Mouse (Mus musculus) forebrain, embryonic 10.5 days (tissue): Measurements from ENCODE around the gene Gm28043. TPM values are rescaled to one million over a fixed set of nuclear protein-coding genes. Genes with fewer than 3 reads are reported as not detected.

Source experiments
- DNase-seq: peaks from one replicate; pipeline ENCODE4 v3.0.0-alpha.2; 2017; ENCODE audit warnings: low spot score; ENCODE audit errors: extremely low spot score
- H3K27ac ChIP-seq: fragments of 300-500 bp; sonication (generic); 2 replicates; pipeline ENCODE4 v1.5.1; 2016; ENCODE audit warnings: mild to moderate bottlenecking
- H3K27me3 ChIP-seq: fragments of 300-500 bp; sonication (generic); 2 replicates; pipeline ENCODE4 v1.6.1; 2016; ENCODE audit warnings: mild to moderate bottlenecking; ENCODE audit not compliant: poor library complexity, severe bottlenecking
- H3K36me3 ChIP-seq: fragments of 300-500 bp; sonication (generic); replicated peaks from 2 replicates; pipeline ENCODE4 v1.6.1; 2016; ENCODE audit warnings: mild to moderate bottlenecking, moderate library complexity
- H3K4me1 ChIP-seq: fragments of 300-500 bp; sonication (generic); 2 replicates; pipeline ENCODE4 v1.6.1; 2016
- H3K4me3 ChIP-seq: fragments of 300-500 bp; sonication (generic); 2 replicates; pipeline ENCODE4 v1.5.1; 2016; ENCODE audit warnings: mild to moderate bottlenecking, moderate library complexity
- H3K9me3 ChIP-seq: fragments of 300-500 bp; sonication (generic); 2 replicates; pipeline ENCODE4 v1.6.1; 2016; ENCODE audit warnings: mild to moderate bottlenecking, moderate library complexity
- WGBS: fragments of 180-500 bp; shearing (Covaris S2); methylation state at CpG from one replicate; pipeline ENCODE4 v1.1.7; 2016; 5-methylcytosine and 5-hydroxymethylcytosine counted together
- polyA plus RNA-seq: library from polyadenylated mRNA; unstranded; fragments of >200 nt; fragmentation: Nextera tagmentation; extraction: Ambion mirVana; gene quantifications from 2 replicates; pipeline ENCODE4 v1.2.1, GENCODE M21; 2016

The Gm28043 gene
- polyA plus RNA-seq, 1 experiment from 2014 or later: 3.9 TPM

GRCm38 (mm10) chr17:29688610-29689009 lies 73.9 kb downstream of the Gm28043 start:
- WGBS: 95% methylated on average over 10 of the region's 10 CpGs
- H3K27me3 ChIP-seq: no peaks in the 10 kb centered on the region
- H3K9me3 ChIP-seq: no peaks in the 10 kb centered on the region
- DNase-seq: no peak
- no peaks in the 10 kb centered on the region for H3K4me1 ChIP-seq
- H3K27ac ChIP-seq: no peak overlapping the region
- no peak overlapping the region for H3K4me3 ChIP-seq
- peaks cover 99% of the 10 kb centered on the region for H3K36me3 ChIP-seq

GRCm38 (mm10) chr17:29690257-29690656 lies 75.6 kb downstream of the Gm28043 start:
- Histone ChIP-seq H3K4me3 (no peak overlapping the region), H3K9me3 (no peaks in the 10 kb centered on the region), H3K27ac (no peak overlapping the region), H3K27me3 (no peaks in the 10 kb centered on the region), H3K4me1 (no peaks in the 10 kb centered on the region), H3K36me3 (peaks cover 99% of the 10 kb centered on the region)
- 90% methylated on average over 6 of the region's 6 CpGs for WGBS
- DNase-seq: no peak

DNA sequence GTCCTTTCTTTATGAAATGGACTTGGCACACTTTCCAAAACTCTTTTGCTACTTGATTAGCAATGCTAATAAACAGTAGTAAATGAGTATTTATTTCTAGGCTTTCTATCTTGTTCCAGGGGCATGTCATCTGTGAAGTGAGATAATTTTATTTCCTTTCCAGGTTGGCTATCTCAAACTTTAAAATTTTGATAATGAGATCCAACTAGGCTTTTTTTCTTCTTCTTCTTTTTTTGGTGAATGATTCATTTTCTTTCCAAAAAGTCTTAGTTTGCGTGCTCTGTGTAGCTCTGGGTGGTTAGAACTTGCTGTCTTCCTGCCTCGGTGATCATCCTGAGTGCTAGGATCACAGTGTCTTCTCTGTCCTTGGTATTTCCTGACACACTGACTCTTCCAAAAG lies 78.2 kb downstream of the Gm28043 start:
- no peaks in the 10 kb centered on the region for H3K4me1 ChIP-seq
- H3K36me3 ChIP-seq: peaks cover 99% of the 10 kb centered on the region
- H3K4me3 ChIP-seq: no peak overlapping the region
- 95% methylated on average over 2 of the region's 2 CpGs for WGBS
- H3K27me3 ChIP-seq: no peaks in the 10 kb centered on the region
- no peaks in the 10 kb centered on the region for H3K9me3 ChIP-seq
- no peak overlapping the region for H3K27ac ChIP-seq
- no peak for DNase-seq

DNA sequence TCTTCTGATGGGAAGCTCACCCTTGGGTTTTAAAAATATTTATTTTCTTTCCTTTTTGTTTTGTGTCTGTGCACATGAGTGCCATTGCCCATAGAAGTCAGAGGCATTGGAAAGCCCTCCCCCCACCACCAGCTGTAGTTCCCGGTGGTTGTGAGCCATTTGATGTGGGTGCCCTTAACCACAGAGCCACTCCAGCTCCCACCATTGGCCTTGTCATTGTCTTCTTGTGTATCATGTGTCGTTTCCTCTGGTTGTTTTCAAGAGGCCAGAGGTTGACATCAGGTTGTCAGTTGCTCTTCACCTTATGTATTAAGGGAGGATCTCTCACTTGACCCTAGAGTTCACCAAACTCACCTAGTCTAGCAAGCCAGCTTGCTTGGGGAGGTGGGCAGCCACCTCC lies 78.9 kb downstream of the Gm28043 start:
- WGBS: 82% methylated on average over 2 of the region's 2 CpGs
- H3K9me3 ChIP-seq: no peaks in the 10 kb centered on the region
- H3K36me3 ChIP-seq: peaks cover 99% of the 10 kb centered on the region
- no peaks in the 10 kb centered on the region for H3K4me1 ChIP-seq
- no peaks in the 10 kb centered on the region for H3K27me3 ChIP-seq
- H3K4me3 ChIP-seq: no peak overlapping the region
- no peak for DNase-seq
- no peak overlapping the region for H3K27ac ChIP-seq

DNA sequence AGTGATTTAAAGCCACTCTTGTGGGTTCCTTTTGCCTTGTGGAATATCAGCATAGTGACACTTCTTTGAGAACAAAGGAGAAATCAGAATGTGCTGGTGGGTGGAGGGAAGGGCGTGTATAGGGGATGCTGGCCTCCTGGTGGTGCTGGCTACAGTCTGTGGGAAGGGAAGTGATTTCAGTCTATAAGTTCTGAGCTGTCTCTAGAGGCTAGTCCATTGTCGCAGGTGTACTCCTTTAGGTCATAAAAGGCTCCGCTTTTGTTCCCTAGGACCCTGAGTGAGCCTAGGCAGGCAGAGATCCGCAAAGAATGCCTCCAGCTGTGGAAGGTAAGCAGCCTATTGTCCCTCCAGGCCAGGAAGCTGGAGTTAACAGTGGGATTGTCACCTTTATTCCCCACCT lies 79.8 kb downstream of the Gm28043 start:
- Histone ChIP-seq H3K4me1 (no peaks in the 10 kb centered on the region), H3K9me3 (no peaks in the 10 kb centered on the region), H3K27me3 (no peaks in the 10 kb centered on the region), H3K27ac (no peak overlapping the region), H3K36me3 (peaks cover 99% of the 10 kb centered on the region), H3K4me3 (no peak overlapping the region)
- no peak for DNase-seq
- 83% methylated on average over 4 of the region's 4 CpGs for WGBS

- H3K4me3 ChIP-seq: no peak overlapping the region
- H3K36me3 ChIP-seq: peaks cover 99% of the 10 kb centered on the region
- no peaks in the 10 kb centered on the region for H3K27me3 ChIP-seq
- no peak overlapping the region for H3K27ac ChIP-seq
- no peak for DNase-seq
- 98% methylated on average over 8 of the region's 8 CpGs for WGBS
- H3K4me1 ChIP-seq: no peaks in the 10 kb centered on the region
- H3K9me3 ChIP-seq: no peaks in the 10 kb centered on the region
These were observed 82.3 kb downstream of the Gm28043 start for GRCm38 (mm10) chr17:29696940-29697339.

GRCm38 (mm10) chr17:29698421-29698820 lies 83.7 kb downstream of the Gm28043 start:
- no peaks in the 10 kb centered on the region for H3K27me3 ChIP-seq
- H3K9me3 ChIP-seq: no peaks in the 10 kb centered on the region
- WGBS: 91% methylated on average over 6 of the region's 6 CpGs
- peaks cover 13% of the 10 kb centered on the region for H3K4me1 ChIP-seq
- H3K36me3 ChIP-seq: peaks cover 100% of the 10 kb centered on the region
- H3K4me3 ChIP-seq: no peak overlapping the region
- H3K27ac ChIP-seq: no peak overlapping the region
- no peak for DNase-seq

- WGBS: 92% methylated on average over 7 of the region's 7 CpGs
- H3K9me3 ChIP-seq: no peaks in the 10 kb centered on the region
- no peak overlapping the region for H3K27ac ChIP-seq
These were observed 85.9 kb downstream of the Gm28043 start for GRCm38 (mm10) chr17:29700573-29700972.

GRCm38 (mm10) chr17:29702938-29703710 lies 88.4 kb downstream of the Gm28043 start:
- Histone ChIP-seq H3K9me3 (no peaks in the 10 kb centered on the region), H3K36me3 (peaks cover 75% of the 10 kb centered on the region), H3K4me3 (no peak overlapping the region), H3K27me3 (no peaks in the 10 kb centered on the region), H3K4me1 (peaks cover 34% of the 10 kb centered on the region), H3K27ac (no peak overlapping the region)
- WGBS: 82% methylated on average over 4 of the region's 4 CpGs
- no peak for DNase-seq

More at GRCm38 (mm10) chr17:29700573-29700972, 85.9 kb downstream of the Gm28043 start:
- Histone ChIP-seq H3K36me3 (peaks cover 96% of the 10 kb centered on the region), H3K27me3 (no peaks in the 10 kb centered on the region), H3K4me1 (peaks cover 13% of the 10 kb centered on the region), H3K4me3 (no peak overlapping the region)
- no peak for DNase-seq

DNA sequence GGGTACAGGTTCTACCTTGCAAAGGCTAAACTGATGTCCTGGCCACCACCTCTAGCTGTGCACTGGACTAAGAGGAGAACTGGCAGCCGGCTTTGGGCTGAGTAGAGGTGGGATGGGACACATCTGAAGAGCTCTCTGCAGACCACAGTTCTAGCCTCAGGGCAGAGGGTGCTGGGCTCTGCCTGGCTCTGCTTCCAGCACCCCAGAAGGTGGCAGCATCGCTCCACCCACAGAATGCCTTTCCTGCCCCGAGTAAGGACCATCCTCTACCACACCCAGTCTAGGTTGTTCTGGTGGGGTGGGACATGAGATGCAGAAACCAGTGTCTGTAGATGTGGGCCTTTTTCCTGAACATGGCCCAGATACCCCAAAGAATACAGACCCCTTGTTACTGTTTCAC lies 90.1 kb downstream of the Gm28043 start:
- Histone ChIP-seq H3K36me3 (peaks cover 60% of the 10 kb centered on the region), H3K27me3 (no peaks in the 10 kb centered on the region), H3K4me1 (peaks cover 50% of the 10 kb centered on the region), H3K9me3 (no peaks in the 10 kb centered on the region), H3K4me3 (no peak overlapping the region), H3K27ac (no peak overlapping the region)
- WGBS: 32% methylated on average over 3 of the region's 3 CpGs
- peak; percentile 57 for DNase-seq

DNA sequence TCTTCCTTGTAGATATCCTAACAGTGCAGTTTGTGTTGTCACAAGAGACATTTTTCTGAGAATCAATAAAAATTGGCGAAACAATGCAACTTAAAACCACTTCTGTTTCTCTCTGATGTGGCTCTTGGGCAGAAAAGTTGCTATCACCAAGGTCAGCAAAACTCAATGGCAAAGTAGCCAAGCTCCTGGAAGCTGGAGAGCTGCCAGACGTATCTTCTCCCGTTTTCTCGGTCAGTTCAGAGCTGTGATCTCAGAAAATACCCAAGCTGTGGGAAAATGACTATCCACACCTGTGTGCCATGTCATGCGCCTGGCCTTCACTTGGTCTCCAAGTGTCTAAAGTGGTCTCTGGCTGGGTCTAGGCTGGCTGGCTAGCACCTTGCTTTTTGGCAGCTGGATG lies 91.2 kb downstream of the Gm28043 start:
- peaks cover 61% of the 10 kb centered on the region for H3K4me1 ChIP-seq

GRCm38 (mm10) chr17:29706981-29707545 lies 92.4 kb downstream of the Gm28043 start:
- H3K27me3 ChIP-seq: no peaks in the 10 kb centered on the region
- no peak overlapping the region for H3K27ac ChIP-seq
- no peak overlapping the region for H3K4me3 ChIP-seq
- DNase-seq: no peak
- H3K9me3 ChIP-seq: no peaks in the 10 kb centered on the region
- peaks cover 73% of the 10 kb centered on the region for H3K4me1 ChIP-seq
- H3K36me3 ChIP-seq: peaks cover 41% of the 10 kb centered on the region
- 68% methylated on average over 5 of the region's 5 CpGs for WGBS

More for the DNA sequence above, 91.2 kb downstream of the Gm28043 start:
- peaks cover 53% of the 10 kb centered on the region for H3K36me3 ChIP-seq
- H3K9me3 ChIP-seq: no peaks in the 10 kb centered on the region
- H3K27ac ChIP-seq: peak overlapping the region; percentile 15; the same call in 1 of the 2 replicates
- no peak for DNase-seq
- H3K4me3 ChIP-seq: no peak overlapping the region
- WGBS: 88% methylated on average over 5 of the region's 5 CpGs
- no peaks in the 10 kb centered on the region for H3K27me3 ChIP-seq

- Histone ChIP-seq H3K27ac (peak overlapping the region; percentile 69; the same call in 1 of the 2 replicates), H3K9me3 (no peaks in the 10 kb centered on the region), H3K36me3 (peaks cover 24% of the 10 kb centered on the region), H3K27me3 (no peaks in the 10 kb centered on the region), H3K4me1 (peaks cover 71% of the 10 kb centered on the region), H3K4me3 (no peak overlapping the region)
- 77% methylated on average over 5 of the region's 5 CpGs for WGBS
- DNase-seq: no peak
These were observed 94.1 kb downstream of the Gm28043 start for GRCm38 (mm10) chr17:29708783-29709182.
